Mouse (Mus musculus): ENCODE results near the gene Gm5127.

The Gm5127 gene

GRCm38 (mm10) chrX:106582886-106583285, at the start of gene Gm5127:
TSS of gene Gm5127 (plus strand) at chrX:106583186.
- in situ Hi-C loops (cut with MboI, MseI): loop anchor here (25.0 kb wide), 1 partner anchor 179 kb away; no protein-coding TSS in a partner anchor

- in situ Hi-C loops (cut with MboI, MseI): no loop called here
Observed at GRCm38 (mm10) chrX:106536359-106536758, 46.6 kb upstream of the Gm5127 start.

- in situ Hi-C loops (cut with MboI, MseI): no loop called here
Observed at GRCm38 (mm10) chrX:106555457-106555856, 27.5 kb upstream of the Gm5127 start.

- in situ Hi-C loops (cut with MboI, MseI): loop anchor here (25.0 kb wide), 1 partner anchor 183 kb away; no protein-coding TSS in a partner anchor
Observed at GRCm38 (mm10) chrX:106578966-106579365, 4.0 kb upstream of the Gm5127 start.

- in situ Hi-C loops (cut with MboI, MseI): loop anchor here (25.0 kb wide), 1 partner anchor 182 kb away; no protein-coding TSS in a partner anchor
Observed at GRCm38 (mm10) chrX:106580410-106580809, 2.6 kb upstream of the Gm5127 start.

- in situ Hi-C loops (cut with MboI, MseI): loop anchor here (25.0 kb wide), 1 partner anchor 180 kb away; no protein-coding TSS in a partner anchor
Observed at GRCm38 (mm10) chrX:106582197-106582596, 789 bp upstream of the Gm5127 start.

- in situ Hi-C loops (cut with MboI, MseI): loop anchor here (25.0 kb wide), 1 partner anchor 168 kb away; no protein-coding TSS in a partner anchor
Observed at GRCm38 (mm10) chrX:106593914-106594313, 10.9 kb downstream of the Gm5127 start.

GRCm38 (mm10) chrX:106595904-106596303, 12.9 kb downstream of the Gm5127 start:
- in situ Hi-C loops (cut with MboI, MseI): loop anchor here (25.0 kb wide), 1 partner anchor 166 kb away; no protein-coding TSS in a partner anchor

- in situ Hi-C loops (cut with MboI, MseI): no loop called here
Observed at GRCm38 (mm10) chrX:106602574-106603258, 19.7 kb downstream of the Gm5127 start.

GRCm38 (mm10) chrX:106603386-106603785, 20.4 kb downstream of the Gm5127 start, which contains the start of gene Cysltr1:
TSS of gene Cysltr1 (minus strand) at chrX:106603679.
- in situ Hi-C loops (cut with MboI, MseI): no loop called here

- in situ Hi-C loops (cut with MboI, MseI): no loop called here
Observed at GRCm38 (mm10) chrX:106622512-106622911, 39.5 kb downstream of the Gm5127 start.

GRCm38 (mm10) chrX:106623667-106624066, 40.7 kb downstream of the Gm5127 start:
- in situ Hi-C loops (cut with MboI, MseI): no loop called here

- in situ Hi-C loops (cut with MboI, MseI): no loop called here
Observed at GRCm38 (mm10) chrX:106628514-106628913, 45.5 kb downstream of the Gm5127 start.

- in situ Hi-C loops (cut with MboI, MseI): no loop called here
Observed at GRCm38 (mm10) chrX:106633543-106633942, 50.6 kb downstream of the Gm5127 start.

- in situ Hi-C loops (cut with MboI, MseI): no loop called here
Observed at GRCm38 (mm10) chrX:106634799-106635541, 52.0 kb downstream of the Gm5127 start.

GRCm38 (mm10) chrX:106662101-106662500, 79.1 kb downstream of the Gm5127 start:
- in situ Hi-C loops (cut with MboI, MseI): no loop called here

GRCm38 (mm10) chrX:106704590-106704989, 121.6 kb downstream of the Gm5127 start:
- in situ Hi-C loops (cut with MboI, MseI): no loop called here

- in situ Hi-C loops (cut with MboI, MseI): no loop called here
Observed at GRCm38 (mm10) chrX:106717160-106717559, 134.2 kb downstream of the Gm5127 start.

- in situ Hi-C loops (cut with MboI, MseI): no loop called here
Observed at GRCm38 (mm10) chrX:106742241-106742640, 159.3 kb downstream of the Gm5127 start.

- in situ Hi-C loops (cut with MboI, MseI): loop anchor here (10.0 to 25.0 kb wide), 2 partner anchors 168 to 270 kb away; partner anchors contain the start of genes Fndc3c1 and Gm5127
Observed at GRCm38 (mm10) chrX:106755272-106755671, 172.3 kb downstream of the Gm5127 start.

All from regulatory T cell (primary cell).